Mouse (Mus musculus) embryonic facial prominence, embryonic 15.5 days (tissue): ENCODE data around the gene Dnaaf5. TPM values are rescaled to one million over a fixed set of nuclear protein-coding genes. Genes with fewer than 3 reads are reported as not detected.

ENCODE experiments used
- ATAC-seq: fragments of 200-750 bp; cut with Nextera tagmentation; 2 replicates; pipeline ENCODE4 v1.8.0; 2017; ENCODE audit warnings: low read depth, moderate TSS enrichment; ENCODE audit not compliant: insufficient number of reproducible peaks, low FRiP score, low TSS enrichment
- H3K27ac ChIP-seq: fragments of 300-500 bp; sonication (generic); replicated peaks from 2 replicates; pipeline ENCODE4 v1.5.1; 2015; ENCODE audit warnings: mild to moderate bottlenecking, inconsistent platforms
- H3K27me3 ChIP-seq: fragments of 300-500 bp; sonication (generic); 2 replicates; pipeline ENCODE4 v1.6.1; 2015; ENCODE audit warnings: inconsistent platforms
- H3K36me3 ChIP-seq: fragments of 300-500 bp; sonication (generic); 2 replicates; pipeline ENCODE4 v1.6.1; 2015; ENCODE audit warnings: mild to moderate bottlenecking, inconsistent platforms
- H3K4me1 ChIP-seq: fragments of 300-500 bp; sonication (generic); 2 replicates; pipeline ENCODE4 v1.6.1; 2015; ENCODE audit warnings: inconsistent platforms
- H3K4me2 ChIP-seq: fragments of 300-500 bp; sonication (generic); replicated peaks from 2 replicates; pipeline ENCODE4 v1.6.1; 2015; ENCODE audit warnings: mild to moderate bottlenecking, inconsistent platforms
- H3K4me3 ChIP-seq: fragments of 300-500 bp; sonication (generic); replicated peaks from 2 replicates; pipeline ENCODE4 v1.5.1; 2015; ENCODE audit warnings: mild to moderate bottlenecking, inconsistent platforms
- H3K9ac ChIP-seq: fragments of 300-500 bp; sonication (generic); 2 replicates; pipeline ENCODE4 v1.6.1; 2015; ENCODE audit warnings: inconsistent platforms
- H3K9me3 ChIP-seq: fragments of 300-500 bp; sonication (generic); replicated peaks from 2 replicates; pipeline ENCODE4 v1.6.1; 2016; ENCODE audit warnings: inconsistent platforms
- WGBS: fragments of 180-500 bp; shearing (Covaris S2); methylation state at CpG from one replicate; pipeline ENCODE4 v1.1.7; 2015; 5-methylcytosine and 5-hydroxymethylcytosine counted together
- polyA plus RNA-seq: library from polyadenylated mRNA; unstranded; fragments of >200 nt; fragmentation: Nextera tagmentation; extraction: Ambion mirVana; gene quantifications from 2 replicates; pipeline ENCODE4 v1.2.1, GENCODE M21; 2015

Dnaaf5 gene
- polyA plus RNA-seq, 1 experiment from 2014 or later = 12.7 TPM

GRCm38 (mm10) chr5:139171929-139172328 is 21.9 kb downstream of the Dnaaf5 start:
- Histone ChIP-seq H3K4me1 (no peaks in the 10 kb centered on the region), H3K4me2 (no peak overlapping the region), H3K27me3 (no peaks in the 10 kb centered on the region), H3K36me3 (peaks cover 63% of the 10 kb centered on the region), H3K4me3 (no peak overlapping the region), H3K9ac (no peak overlapping the region), H3K9me3 (no peaks in the 10 kb centered on the region), H3K27ac (no peak overlapping the region)
- 87% methylated on average over 4 of the region's 4 CpGs for WGBS
- no peak for ATAC-seq

- Histone ChIP-seq H3K36me3 (peaks cover 53% of the 10 kb centered on the region), H3K4me3 (no peak overlapping the region), H3K27ac (0 out of 2 replicates have a peak overlapping the region, but pooled peaks have one; percentile 39), H3K9ac (no peak overlapping the region), H3K27me3 (no peaks in the 10 kb centered on the region), H3K9me3 (no peaks in the 10 kb centered on the region), H3K4me1 (no peaks in the 10 kb centered on the region), H3K4me2 (no peak overlapping the region)
- 72% methylated on average over 10 of the region's 10 CpGs for WGBS
- no peak for ATAC-seq
Measured at GRCm38 (mm10) chr5:139174141-139174540, 24.1 kb downstream of the Dnaaf5 start.

GRCm38 (mm10) chr5:139174556-139175547 is 24.8 kb downstream of the Dnaaf5 start:
- H3K36me3 ChIP-seq = peaks cover 49% of the 10 kb centered on the region
- H3K4me2 ChIP-seq = no peak overlapping the region
- no peaks in the 10 kb centered on the region for H3K4me1 ChIP-seq
- 63% methylated on average over 10 of the region's 10 CpGs for WGBS
- no peak overlapping the region for H3K4me3 ChIP-seq
- ATAC-seq = no peak
- no peaks in the 10 kb centered on the region for H3K9me3 ChIP-seq
- H3K9ac ChIP-seq = no peak overlapping the region
- no peak overlapping the region for H3K27ac ChIP-seq
- H3K27me3 ChIP-seq = no peaks in the 10 kb centered on the region

- no peak overlapping the region for H3K9ac ChIP-seq
- no peaks in the 10 kb centered on the region for H3K27me3 ChIP-seq
- peak; percentile 71; the same call in 1 of the 2 replicates for ATAC-seq
- peaks cover 59% of the 10 kb centered on the region for H3K36me3 ChIP-seq
- H3K9me3 ChIP-seq = no peaks in the 10 kb centered on the region
- H3K27ac ChIP-seq = no peak overlapping the region
- H3K4me1 ChIP-seq = no peaks in the 10 kb centered on the region
- WGBS = 25% methylated on average over 11 of the region's 11 CpGs
- no peak overlapping the region for H3K4me2 ChIP-seq
- no peak overlapping the region for H3K4me3 ChIP-seq
Measured at GRCm38 (mm10) chr5:139178895-139179631, 29.0 kb downstream of the Dnaaf5 start.

- Histone ChIP-seq H3K4me2 (no peak overlapping the region), H3K36me3 (peaks cover 72% of the 10 kb centered on the region), H3K9me3 (no peaks in the 10 kb centered on the region), H3K4me1 (no peaks in the 10 kb centered on the region), H3K27ac (no peak overlapping the region), H3K27me3 (no peaks in the 10 kb centered on the region), H3K4me3 (no peak overlapping the region), H3K9ac (no peak overlapping the region)
- no peak for ATAC-seq
- 82% methylated on average over 2 of the region's 2 CpGs for WGBS
Measured at GRCm38 (mm10) chr5:139183131-139183530, 33.1 kb downstream of the Dnaaf5 start.

- Histone ChIP-seq H3K4me2 (no peak overlapping the region), H3K27me3 (no peaks in the 10 kb centered on the region), H3K36me3 (peaks cover 69% of the 10 kb centered on the region), H3K27ac (no peak overlapping the region), H3K4me1 (no peaks in the 10 kb centered on the region), H3K9me3 (no peaks in the 10 kb centered on the region), H3K9ac (no peak overlapping the region), H3K4me3 (no peak overlapping the region)
- 89% methylated on average over 9 of the region's 9 CpGs for WGBS
- ATAC-seq = no peak
Measured at GRCm38 (mm10) chr5:139183601-139184000, 33.6 kb downstream of the Dnaaf5 start.

- H3K4me1 ChIP-seq = no peaks in the 10 kb centered on the region
- H3K36me3 ChIP-seq = peaks cover 69% of the 10 kb centered on the region
- no peaks in the 10 kb centered on the region for H3K9me3 ChIP-seq
- no peak overlapping the region for H3K4me2 ChIP-seq
- H3K27ac ChIP-seq = no peak overlapping the region
- H3K27me3 ChIP-seq = no peaks in the 10 kb centered on the region
- 86% methylated on average over 4 of the region's 4 CpGs for WGBS
- H3K9ac ChIP-seq = no peak overlapping the region
- H3K4me3 ChIP-seq = no peak overlapping the region
- ATAC-seq = no peak
Measured at GRCm38 (mm10) chr5:139184897-139185296, 34.9 kb downstream of the Dnaaf5 start.

GRCm38 (mm10) chr5:139189726-139190125 is 39.7 kb downstream of the Dnaaf5 start:
- no peak overlapping the region for H3K9ac ChIP-seq
- H3K36me3 ChIP-seq = peaks cover 26% of the 10 kb centered on the region
- H3K27me3 ChIP-seq = no peaks in the 10 kb centered on the region
- no peak overlapping the region for H3K4me2 ChIP-seq
- H3K9me3 ChIP-seq = no peaks in the 10 kb centered on the region
- H3K4me1 ChIP-seq = no peaks in the 10 kb centered on the region
- WGBS = 97% methylated on average over 5 of the region's 5 CpGs
- no peak overlapping the region for H3K4me3 ChIP-seq
- no peak for ATAC-seq
- H3K27ac ChIP-seq = no peak overlapping the region

GRCm38 (mm10) chr5:139190958-139191357 is 40.9 kb downstream of the Dnaaf5 start:
- H3K4me2 ChIP-seq = no peak overlapping the region
- no peak overlapping the region for H3K4me3 ChIP-seq
- H3K36me3 ChIP-seq = peaks cover 16% of the 10 kb centered on the region
- 59% methylated on average over 5 of the region's 5 CpGs for WGBS
- H3K27ac ChIP-seq = no peak overlapping the region
- no peak overlapping the region for H3K9ac ChIP-seq
- no peak for ATAC-seq
- H3K4me1 ChIP-seq = no peaks in the 10 kb centered on the region
- H3K27me3 ChIP-seq = no peaks in the 10 kb centered on the region
- no peaks in the 10 kb centered on the region for H3K9me3 ChIP-seq

- H3K27me3 ChIP-seq = no peaks in the 10 kb centered on the region
- H3K27ac ChIP-seq = peak overlapping the region; percentile 95; the same call in 1 of the 2 replicates
- WGBS = 87% methylated on average over 3 of the region's 3 CpGs
Measured at GRCm38 (mm10) chr5:139198779-139199178, 48.8 kb downstream of the Dnaaf5 start.

GRCm38 (mm10) chr5:139199636-139199994 is 49.6 kb downstream of the Dnaaf5 start:
- Histone ChIP-seq H3K4me2 (peak overlapping the region; percentile 81), H3K36me3 (no peaks in the 10 kb centered on the region), H3K4me3 (peak overlapping the region; percentile 83), H3K9me3 (no peaks in the 10 kb centered on the region), H3K27ac (peak overlapping the region; percentile 95), H3K9ac (0 out of 2 replicates have a peak overlapping the region, but pooled peaks have one; percentile 29), H3K27me3 (no peaks in the 10 kb centered on the region), H3K4me1 (peaks cover 31% of the 10 kb centered on the region)
- ATAC-seq = no peak; the same call in 1 of the 2 replicates
- 37% methylated on average over 2 of the region's 2 CpGs for WGBS

More at GRCm38 (mm10) chr5:139198779-139199178, 48.8 kb downstream of the Dnaaf5 start:
- peaks cover 31% of the 10 kb centered on the region for H3K4me1 ChIP-seq
- H3K9me3 ChIP-seq = no peaks in the 10 kb centered on the region
- H3K4me3 ChIP-seq = no peak overlapping the region
- no peak overlapping the region for H3K4me2 ChIP-seq
- ATAC-seq = no peak
- H3K9ac ChIP-seq = no peak overlapping the region
- H3K36me3 ChIP-seq = no peaks in the 10 kb centered on the region
